Mouse (Mus musculus) embryonic facial prominence, embryonic 14.5 days (tissue): ENCODE results near the gene Evi2. TPM values are rescaled to one million over a fixed set of nuclear protein-coding genes. Genes with fewer than 3 reads are reported as not detected.

Experiments
- ATAC-seq: fragments of 200-750 bp; cut with Nextera tagmentation; 2 replicates; pipeline ENCODE4 v1.8.0; 2017; ENCODE audit warnings: low read depth, moderate number of reproducible peaks, moderate TSS enrichment
- DNase-seq: peaks from one replicate; pipeline ENCODE4 v3.0.0-alpha.2; 2015; ENCODE audit warnings: low spot score
- H3K27ac ChIP-seq: fragments of 300-500 bp; sonication (generic); replicated peaks from 2 replicates; pipeline ENCODE4 v1.5.1; 2014; ENCODE audit warnings: low read depth, mild to moderate bottlenecking, low read length, moderate library complexity
- H3K27me3 ChIP-seq: fragments of 300-500 bp; sonication (generic); replicated peaks from 2 replicates; pipeline ENCODE4 v1.6.1; 2014; ENCODE audit warnings: low read length; ENCODE audit not compliant: control insufficient read depth, insufficient read depth
- H3K36me3 ChIP-seq: fragments of 300-500 bp; sonication (generic); 2 replicates; pipeline ENCODE4 v1.6.1; 2014; ENCODE audit warnings: low read length, mixed read lengths; ENCODE audit not compliant: control insufficient read depth, insufficient read depth
- H3K4me1 ChIP-seq: fragments of 300-500 bp; sonication (generic); 2 replicates; pipeline ENCODE4 v1.6.1; 2014; ENCODE audit warnings: antibody characterized with exemption, low read length; ENCODE audit not compliant: control insufficient read depth, insufficient read depth
- H3K4me2 ChIP-seq: fragments of 300-500 bp; sonication (generic); 2 replicates; pipeline ENCODE4 v1.6.1; 2014; ENCODE audit warnings: low read depth, mild to moderate bottlenecking, low read length, moderate library complexity, mixed read lengths
- H3K4me3 ChIP-seq: fragments of 300-500 bp; sonication (generic); 2 replicates; pipeline ENCODE4 v1.5.1; 2014; ENCODE audit warnings: low read depth, mild to moderate bottlenecking, low read length
- H3K9ac ChIP-seq: fragments of 300-500 bp; sonication (generic); 2 replicates; pipeline ENCODE4 v1.6.1; 2014; ENCODE audit warnings: low read depth, mild to moderate bottlenecking, low read length, moderate library complexity, mixed read lengths
- H3K9me3 ChIP-seq: fragments of 300-500 bp; sonication (generic); 2 replicates; pipeline ENCODE4 v1.6.1; 2016; ENCODE audit warnings: low read length; ENCODE audit not compliant: control insufficient read depth
- WGBS: fragments of 180-500 bp; shearing (Covaris S2); extraction: QIAGEN DNeasy Blood & Tissue Kit; methylation state at CpG from one replicate; pipeline ENCODE4 v1.1.7; 2014; 5-methylcytosine and 5-hydroxymethylcytosine counted together
- polyA plus RNA-seq: library from polyadenylated mRNA; unstranded; fragments of >200 nt; fragmentation: Nextera tagmentation; extraction: Ambion mirVana; gene quantifications from 2 replicates; pipeline ENCODE4 v1.2.1, GENCODE M21; 2014

Gene Evi2
- 0.52 and 0.58 TPM in 2 replicates for polyA plus RNA-seq

- DNase-seq (peak; percentile 35), ATAC-seq (no peak)
- no peak within 1 kb of the TSS for H3K4me2 ChIP-seq
- peaks cover 10% of the 10 kb centered on the region for H3K4me1 ChIP-seq
- H3K27me3 ChIP-seq = no peaks in the 10 kb centered on the region
- H3K4me3 ChIP-seq = no peak within 1 kb of the TSS
- H3K36me3 ChIP-seq = peaks cover 27% of the 10 kb centered on the region; the same call in 1 of the 2 replicates
- no peaks in the 10 kb centered on the region for H3K9me3 ChIP-seq
- H3K27ac ChIP-seq = no peak within 1 kb of the TSS
- H3K9ac ChIP-seq = no peak within 1 kb of the TSS
- 81% methylated on average over 7 of the region's 7 CpGs for WGBS
Measured at GRCm38 (mm10) chr11:79530333-79530761, at the start of gene Evi2, which contains the start of gene Evi2a. Gene Evi2, minus strand, starts transcription at chr11:79530589. Gene Evi2a, minus strand, starts transcription at chr11:79530609.

GRCm38 (mm10) chr11:79577741-79578140, 47.4 kb upstream of the Evi2 start:
- Histone ChIP-seq H3K9me3 (no peaks in the 10 kb centered on the region), H3K36me3 (peaks cover 51% of the 10 kb centered on the region), H3K27me3 (no peaks in the 10 kb centered on the region), H3K4me1 (no peaks in the 10 kb centered on the region), H3K27ac (no peak overlapping the region), H3K9ac (no peak overlapping the region), H3K4me2 (no peak overlapping the region), H3K4me3 (no peak overlapping the region)
- DNase-seq (peak; percentile 70), ATAC-seq (no peak)
- 54% methylated on average over 5 of the region's 5 CpGs for WGBS

GRCm38 (mm10) chr11:79575383-79576073, 45.1 kb upstream of the Evi2 start:
- Histone ChIP-seq H3K36me3 (peaks cover 74% of the 10 kb centered on the region), H3K27ac (no peak overlapping the region), H3K4me3 (no peak overlapping the region), H3K4me2 (no peak overlapping the region), H3K27me3 (no peaks in the 10 kb centered on the region), H3K9ac (no peak overlapping the region), H3K9me3 (no peaks in the 10 kb centered on the region), H3K4me1 (no peaks in the 10 kb centered on the region)
- DNase-seq (no peak), ATAC-seq (no peak)
- WGBS = 87% methylated on average over 14 of the region's 14 CpGs

- no peaks in the 10 kb centered on the region for H3K9me3 ChIP-seq
- H3K4me1 ChIP-seq = no peaks in the 10 kb centered on the region
- DNase-seq (no peak), ATAC-seq (no peak)
- WGBS = 76% methylated on average over 3 of the region's 3 CpGs
- H3K4me3 ChIP-seq = no peak overlapping the region
- H3K27me3 ChIP-seq = no peaks in the 10 kb centered on the region
- H3K36me3 ChIP-seq = peaks cover 81% of the 10 kb centered on the region
- H3K9ac ChIP-seq = no peak overlapping the region
- no peak overlapping the region for H3K4me2 ChIP-seq
- H3K27ac ChIP-seq = no peak overlapping the region
Measured at GRCm38 (mm10) chr11:79573836-79574235, 43.4 kb upstream of the Evi2 start.

GRCm38 (mm10) chr11:79570319-79570718, 39.9 kb upstream of the Evi2 start:
- Histone ChIP-seq H3K27me3 (no peaks in the 10 kb centered on the region), H3K4me2 (no peak overlapping the region), H3K4me1 (no peaks in the 10 kb centered on the region), H3K27ac (no peak overlapping the region), H3K36me3 (peaks cover 95% of the 10 kb centered on the region), H3K9me3 (no peaks in the 10 kb centered on the region), H3K9ac (no peak overlapping the region), H3K4me3 (no peak overlapping the region)
- WGBS = 83% methylated on average over 2 of the region's 2 CpGs
- DNase-seq (no peak), ATAC-seq (no peak)

- Histone ChIP-seq H3K4me1 (no peaks in the 10 kb centered on the region), H3K27me3 (no peaks in the 10 kb centered on the region), H3K36me3 (peaks cover 85% of the 10 kb centered on the region), H3K9ac (no peak overlapping the region), H3K27ac (no peak overlapping the region), H3K9me3 (no peaks in the 10 kb centered on the region), H3K4me3 (no peak overlapping the region), H3K4me2 (no peak overlapping the region)
- DNase-seq (no peak), ATAC-seq (no peak)
- 84% methylated on average over 11 of the region's 11 CpGs for WGBS
Measured at GRCm38 (mm10) chr11:79568197-79568911, 38.0 kb upstream of the Evi2 start.

- Histone ChIP-seq H3K4me2 (no peak overlapping the region), H3K36me3 (peaks cover 84% of the 10 kb centered on the region), H3K27me3 (no peaks in the 10 kb centered on the region), H3K4me3 (no peak overlapping the region), H3K9me3 (no peaks in the 10 kb centered on the region), H3K4me1 (no peaks in the 10 kb centered on the region), H3K27ac (no peak overlapping the region), H3K9ac (no peak overlapping the region)
- WGBS = 56% methylated on average over 1 of the region's 1 CpGs
- ATAC-seq = no peak
- DNase-seq = no peak
Measured at GRCm38 (mm10) chr11:79566947-79567346, 36.6 kb upstream of the Evi2 start.

- ATAC-seq (no peak), DNase-seq (no peak)
- no peaks in the 10 kb centered on the region for H3K27me3 ChIP-seq
- WGBS = 77% methylated on average over 7 of the region's 7 CpGs
- peaks cover 83% of the 10 kb centered on the region for H3K36me3 ChIP-seq
- no peaks in the 10 kb centered on the region for H3K9me3 ChIP-seq
- no peak overlapping the region for H3K27ac ChIP-seq
- no peak overlapping the region for H3K9ac ChIP-seq
- H3K4me3 ChIP-seq = no peak overlapping the region
- H3K4me1 ChIP-seq = no peaks in the 10 kb centered on the region
- no peak overlapping the region for H3K4me2 ChIP-seq
Measured at GRCm38 (mm10) chr11:79563493-79563892, 33.1 kb upstream of the Evi2 start.
